7 mouse cellular contexts compared by ENCODE assay signal in genomic region chr14:62389064-62389728, GRCm38 (mm10).
DNase-seq lines count a peak whose midpoint lies in the region; ATAC-seq and TF ChIP-seq lines count a peak whose summit lies in the region.

No protein-coding gene starts in this region.

- H3K27ac ChIP-seq in thymus, adult 2 months (ENCODE audit: control insufficient read depth, insufficient read depth, low read length), result no peak overlapping the region
- peak overlapping the region; percentile 92 for H3K27ac ChIP-seq in forebrain, embryonic 15.5 days (replicated peaks)
- peak overlapping the region; percentile 67 for H3K27ac ChIP-seq in left cerebral cortex, adult 2 months

- H3K9ac ChIP-seq in forebrain, embryonic 15.5 days (replicated peaks), result no peak overlapping the region

- no peak overlapping the region for H3K4me3 ChIP-seq in thymus, adult 2 months (ENCODE audit: control insufficient read depth, insufficient read depth, low read length)
- H3K4me3 ChIP-seq in forebrain, embryonic 15.5 days, result no peak overlapping the region
- peak overlapping the region; percentile 27; the same call in 1 of the 2 replicates for H3K4me3 ChIP-seq in left cerebral cortex, adult 2 months

- intact Hi-C loops in left cerebral cortex, adult 2 months (cut with DNase I), result loop anchor here (2.0 to 10.0 kb wide), 3 partner anchors 28 to 632 kb away; no protein-coding TSS in a partner anchor
- intact Hi-C loops in gastrocnemius, postnatal 36 days (cut with DNase I), result no loop called here

- no peaks in the 10 kb centered on the region for H3K36me3 ChIP-seq in thymus, adult 2 months (ENCODE audit: control insufficient read depth, insufficient read depth, low read length)
- no peaks in the 10 kb centered on the region for H3K36me3 ChIP-seq in forebrain, embryonic 15.5 days

- peaks cover 9% of the 10 kb centered on the region for H3K4me1 ChIP-seq in thymus, adult 2 months (replicated peaks; ENCODE audit: control insufficient read depth, insufficient read depth, low read length)
- H3K4me1 ChIP-seq in forebrain, embryonic 15.5 days, result peaks cover 31% of the 10 kb centered on the region

- DNase-seq in thymus, adult 2 months, result peak; percentile 4
- DNase-seq in thymus, postnatal 10 days (ENCODE audit: low spot score in 2 of 2), result no peak
- DNase-seq in left cerebral cortex, adult 2 months (ENCODE audit: extremely low spot score in 1 of 2, low spot score in 2 of 2), result peak; percentile 45 to 53
- peak; percentile 61 to 79 for DNase-seq in right cerebral cortex, postnatal 36 days (ENCODE audit: low spot score in 2 of 2)
- DNase-seq in gastrocnemius, postnatal 36 days, result no peak
- no peak for DNase-seq in adrenal gland, postnatal 4 days (ENCODE audit: low spot score in 2 of 2)

- WGBS in thymus, adult 2 months, result 28% methylated on average over 6 of the region's 6 CpGs
- WGBS in forebrain, embryonic 15.5 days, result 9% methylated on average over 6 of the region's 6 CpGs

- no peaks in the 10 kb centered on the region for H3K27me3 ChIP-seq in thymus, adult 2 months (ENCODE audit: control insufficient read depth, insufficient read depth, low read length)
- H3K27me3 ChIP-seq in forebrain, embryonic 15.5 days, result no peaks in the 10 kb centered on the region

- TF ChIP-seq POLR2A in thymus, adult 2 months (IDR thresholded peaks at IDR 0.05; ENCODE audit: control insufficient read depth, extremely low read depth, insufficient read depth, low read length, poor library complexity), result no peak

- no peaks in the 10 kb centered on the region for H3K9me3 ChIP-seq in forebrain, embryonic 15.5 days

- H3K4me2 ChIP-seq in forebrain, embryonic 15.5 days (replicated peaks), result peak overlapping the region; percentile 18; the same call in 1 of the 2 replicates

- TF ChIP-seq CTCF in thymus, adult 2 months (IDR thresholded peaks at IDR 0.05; ENCODE audit: borderline replicate concordance, control insufficient read depth, extremely low read depth, insufficient read depth, low read length, poor library complexity), result no peak
- no peak for TF ChIP-seq CTCF in left cerebral cortex, adult 2 months (IDR thresholded peaks at IDR 0.05)

- ATAC-seq in forebrain, embryonic 15.5 days (replicated peaks), result peak; percentile 96

Comparison
In these comparisons a context has a peak if more than half of its experiments do, and no peak if none do; other contexts are left out.
1. DNase-seq: peak in thymus, adult 2 months (single experiment), left cerebral cortex, adult 2 months (2 of 2) and right cerebral cortex, postnatal 36 days (2 of 2); none in thymus, postnatal 10 days (0 of 2), gastrocnemius, postnatal 36 days (0 of 2) and adrenal gland, postnatal 4 days (0 of 2).